Mouse (Mus musculus): Measurements from ENCODE around the gene Mycbp. TPM values are rescaled to one million over a fixed set of nuclear protein-coding genes. Genes with fewer than 3 reads are reported as not detected.
"Not testable (repeated sequence)": the region's sequence is repeated elsewhere in the genome, so short reads cannot be mapped to it uniquely, and the experiment has no call there.

Gene Mycbp
- polyA plus RNA-seq, 1 experiment from 2014 or later, result 38.8 TPM

- Histone ChIP-seq H3K27me3 (ENCODE audit: control insufficient read depth, insufficient read depth, low read length) (no peaks in the 10 kb centered on the region), H3K9ac (no peak overlapping the region), H3K4me3 (replicated peaks; ENCODE audit: low read length) (no peak overlapping the region), H3K27ac (no peak overlapping the region), H3K9me3 (ENCODE audit: control insufficient read depth, low read length) (no peaks in the 10 kb centered on the region), H3K4me1 (replicated peaks; ENCODE audit: control insufficient read depth, insufficient read depth, low read length) (no peaks in the 10 kb centered on the region), H3K4me2 (replicated peaks) (no peak overlapping the region), H3K36me3 (replicated peaks; ENCODE audit: control insufficient read depth, insufficient read depth) (peaks cover 94% of the 10 kb centered on the region)
- DNase-seq (ENCODE audit: low spot score), result no peak
- no peak for ATAC-seq (ENCODE audit: low FRiP score)
- over 99% methylated on average over 4 of the region's 4 CpGs for WGBS
These were observed 25.4 kb downstream of the Mycbp start for GRCm38 (mm10) chr4:123929994-123930393.

- WGBS, result 92% methylated on average over 4 of the region's 4 CpGs
- Histone ChIP-seq H3K9ac (no peak overlapping the region), H3K4me3 (replicated peaks; ENCODE audit: low read length) (no peak overlapping the region), H3K27ac (no peak overlapping the region), H3K36me3 (replicated peaks; ENCODE audit: control insufficient read depth, insufficient read depth) (peaks cover 76% of the 10 kb centered on the region), H3K9me3 (ENCODE audit: control insufficient read depth, low read length) (no peaks in the 10 kb centered on the region), H3K27me3 (ENCODE audit: control insufficient read depth, insufficient read depth, low read length) (no peaks in the 10 kb centered on the region), H3K4me1 (replicated peaks; ENCODE audit: control insufficient read depth, insufficient read depth, low read length) (no peaks in the 10 kb centered on the region), H3K4me2 (replicated peaks) (no peak overlapping the region)
- ATAC-seq (ENCODE audit: low FRiP score), result no peak
- no peak for DNase-seq (ENCODE audit: low spot score)
These were observed 29.7 kb downstream of the Mycbp start for GRCm38 (mm10) chr4:123934306-123934705.

- Histone ChIP-seq H3K36me3 (replicated peaks; ENCODE audit: control insufficient read depth, insufficient read depth) (peaks cover 59% of the 10 kb centered on the region), H3K27ac (no peak overlapping the region), H3K9ac (no peak overlapping the region), H3K4me2 (replicated peaks) (no peak overlapping the region), H3K27me3 (ENCODE audit: control insufficient read depth, insufficient read depth, low read length) (no peaks in the 10 kb centered on the region), H3K4me3 (replicated peaks; ENCODE audit: low read length) (no peak overlapping the region), H3K4me1 (replicated peaks; ENCODE audit: control insufficient read depth, insufficient read depth, low read length) (no peaks in the 10 kb centered on the region), H3K9me3 (ENCODE audit: control insufficient read depth, low read length) (no peaks in the 10 kb centered on the region)
- ATAC-seq (ENCODE audit: low FRiP score) (no peak), DNase-seq (ENCODE audit: low spot score) (no peak)
- 93% methylated on average over 7 of the region's 7 CpGs for WGBS
These were observed 31.4 kb downstream of the Mycbp start for GRCm38 (mm10) chr4:123936059-123936458.

- Histone ChIP-seq H3K9me3 (ENCODE audit: control insufficient read depth, low read length) (no peaks in the 10 kb centered on the region), H3K4me3 (replicated peaks; ENCODE audit: low read length) (no peak overlapping the region), H3K27ac (no peak overlapping the region), H3K9ac (no peak overlapping the region), H3K4me2 (replicated peaks) (no peak overlapping the region), H3K36me3 (replicated peaks; ENCODE audit: control insufficient read depth, insufficient read depth) (peaks cover 26% of the 10 kb centered on the region), H3K4me1 (replicated peaks; ENCODE audit: control insufficient read depth, insufficient read depth, low read length) (no peaks in the 10 kb centered on the region), H3K27me3 (ENCODE audit: control insufficient read depth, insufficient read depth, low read length) (no peaks in the 10 kb centered on the region)
- ATAC-seq (ENCODE audit: low FRiP score), result no peak
- WGBS, result 6% methylated on average over 4 of the region's 4 CpGs
- DNase-seq (ENCODE audit: low spot score), result peak; percentile 95
These were observed 35.2 kb downstream of the Mycbp start for GRCm38 (mm10) chr4:123939838-123940237.

GRCm38 (mm10) chr4:123940878-123941277, 36.2 kb downstream of the Mycbp start:
- not testable (repeated sequence) for H3K4me1 ChIP-seq (replicated peaks; ENCODE audit: control insufficient read depth, insufficient read depth, low read length); H3K27ac ChIP-seq; H3K27me3 ChIP-seq (ENCODE audit: control insufficient read depth, insufficient read depth, low read length); H3K9ac ChIP-seq; H3K4me2 ChIP-seq (replicated peaks); ATAC-seq (ENCODE audit: low FRiP score); DNase-seq (ENCODE audit: low spot score); H3K4me3 ChIP-seq (replicated peaks; ENCODE audit: low read length); H3K9me3 ChIP-seq (ENCODE audit: control insufficient read depth, low read length)
- WGBS, result 80% methylated on average over 7 of the region's 7 CpGs
- peaks cover 16% of the 10 kb centered on the region for H3K36me3 ChIP-seq (replicated peaks; ENCODE audit: control insufficient read depth, insufficient read depth)

GRCm38 (mm10) chr4:123946701-123947100, 42.1 kb downstream of the Mycbp start:
- H3K4me1 ChIP-seq (replicated peaks; ENCODE audit: control insufficient read depth, insufficient read depth, low read length), result no peaks in the 10 kb centered on the region
- H3K4me3 ChIP-seq (replicated peaks; ENCODE audit: low read length), result no peak overlapping the region
- no peaks in the 10 kb centered on the region for H3K27me3 ChIP-seq (ENCODE audit: control insufficient read depth, insufficient read depth, low read length)
- no peak for ATAC-seq (ENCODE audit: low FRiP score)
- H3K9me3 ChIP-seq (ENCODE audit: control insufficient read depth, low read length), result no peaks in the 10 kb centered on the region
- DNase-seq (ENCODE audit: low spot score), result no peak
- H3K27ac ChIP-seq, result no peak overlapping the region
- no peak overlapping the region for H3K4me2 ChIP-seq (replicated peaks)
- H3K9ac ChIP-seq, result no peak overlapping the region
- H3K36me3 ChIP-seq (replicated peaks; ENCODE audit: control insufficient read depth, insufficient read depth), result no peaks in the 10 kb centered on the region
- 79% methylated on average over 4 of the region's 4 CpGs for WGBS

- no peak overlapping the region for H3K4me3 ChIP-seq (replicated peaks; ENCODE audit: low read length)
- no peak overlapping the region for H3K9ac ChIP-seq
- no peak overlapping the region for H3K27ac ChIP-seq
- H3K36me3 ChIP-seq (replicated peaks; ENCODE audit: control insufficient read depth, insufficient read depth), result no peaks in the 10 kb centered on the region
- H3K4me2 ChIP-seq (replicated peaks), result no peak overlapping the region
- ATAC-seq (ENCODE audit: low FRiP score) (no peak), DNase-seq (ENCODE audit: low spot score) (no peak)
- H3K9me3 ChIP-seq (ENCODE audit: control insufficient read depth, low read length), result no peaks in the 10 kb centered on the region
- H3K27me3 ChIP-seq (ENCODE audit: control insufficient read depth, insufficient read depth, low read length), result no peaks in the 10 kb centered on the region
- 45% methylated on average over 5 of the region's 5 CpGs for WGBS
- H3K4me1 ChIP-seq (replicated peaks; ENCODE audit: control insufficient read depth, insufficient read depth, low read length), result no peaks in the 10 kb centered on the region
These were observed 42.5 kb downstream of the Mycbp start for GRCm38 (mm10) chr4:123947149-123947548.

- 63% methylated on average over 6 of the region's 6 CpGs for WGBS
These were observed 44.3 kb downstream of the Mycbp start for GRCm38 (mm10) chr4:123948901-123949300.

GRCm38 (mm10) chr4:123949649-123950048, 45.0 kb downstream of the Mycbp start:
- H3K36me3 ChIP-seq (replicated peaks; ENCODE audit: control insufficient read depth, insufficient read depth), result no peaks in the 10 kb centered on the region
- no peak overlapping the region for H3K4me2 ChIP-seq (replicated peaks)
- no peaks in the 10 kb centered on the region for H3K9me3 ChIP-seq (ENCODE audit: control insufficient read depth, low read length)
- H3K27ac ChIP-seq, result no peak overlapping the region
- no peaks in the 10 kb centered on the region for H3K4me1 ChIP-seq (replicated peaks; ENCODE audit: control insufficient read depth, insufficient read depth, low read length)
- DNase-seq (ENCODE audit: low spot score), result no peak
- 81% methylated on average over 10 of the region's 10 CpGs for WGBS
- no peak for ATAC-seq (ENCODE audit: low FRiP score)
- H3K4me3 ChIP-seq (replicated peaks; ENCODE audit: low read length), result no peak overlapping the region
- H3K27me3 ChIP-seq (ENCODE audit: control insufficient read depth, insufficient read depth, low read length), result no peaks in the 10 kb centered on the region; the same call in none of the 2 replicates
- no peak overlapping the region for H3K9ac ChIP-seq

More at GRCm38 (mm10) chr4:123948901-123949300, 44.3 kb downstream of the Mycbp start:
- H3K4me2 ChIP-seq (replicated peaks), result no peak overlapping the region
- H3K4me3 ChIP-seq (replicated peaks; ENCODE audit: low read length), result no peak overlapping the region
- ATAC-seq (ENCODE audit: low FRiP score), result no peak
- no peaks in the 10 kb centered on the region for H3K4me1 ChIP-seq (replicated peaks; ENCODE audit: control insufficient read depth, insufficient read depth, low read length)
- no peaks in the 10 kb centered on the region for H3K27me3 ChIP-seq (ENCODE audit: control insufficient read depth, insufficient read depth, low read length)
- no peaks in the 10 kb centered on the region for H3K36me3 ChIP-seq (replicated peaks; ENCODE audit: control insufficient read depth, insufficient read depth)
- no peaks in the 10 kb centered on the region for H3K9me3 ChIP-seq (ENCODE audit: control insufficient read depth, low read length)
- H3K27ac ChIP-seq, result no peak overlapping the region
- no peak for DNase-seq (ENCODE audit: low spot score)
- H3K9ac ChIP-seq, result no peak overlapping the region

GRCm38 (mm10) chr4:123952059-123952458, 47.4 kb downstream of the Mycbp start:
- H3K4me3 ChIP-seq (replicated peaks; ENCODE audit: low read length), result no peak overlapping the region
- H3K4me2 ChIP-seq (replicated peaks), result no peak overlapping the region
- WGBS, result 41% methylated on average over 7 of the region's 8 CpGs
- H3K36me3 ChIP-seq (replicated peaks; ENCODE audit: control insufficient read depth, insufficient read depth), result no peaks in the 10 kb centered on the region
- H3K27ac ChIP-seq, result no peak overlapping the region
- peaks cover 3% of the 10 kb centered on the region for H3K4me1 ChIP-seq (replicated peaks; ENCODE audit: control insufficient read depth, insufficient read depth, low read length)
- peaks cover 13% of the 10 kb centered on the region for H3K27me3 ChIP-seq (ENCODE audit: control insufficient read depth, insufficient read depth, low read length)
- no peaks in the 10 kb centered on the region for H3K9me3 ChIP-seq (ENCODE audit: control insufficient read depth, low read length)
- ATAC-seq (ENCODE audit: low FRiP score), result no peak
- no peak overlapping the region for H3K9ac ChIP-seq
- DNase-seq (ENCODE audit: low spot score), result no peak
